Mouse (Mus musculus) megakaryocyte, adult 5-6 weeks (primary cell): ENCODE measurements at regions not wholly inside any gene's neighbourhood (a gene's known extent, or its start where the extent isn't known, plus 50 kb on each side); places are given as distances from the start of the nearest gene placed in this dataset.

Source experiments
- ATAC-seq: 2 replicates; pipeline ENCODE4 v1.8.0; 2016; ENCODE audit warnings: mild to moderate bottlenecking, inconsistent platforms; ENCODE audit not compliant: poor library complexity, severe bottlenecking

DNA sequence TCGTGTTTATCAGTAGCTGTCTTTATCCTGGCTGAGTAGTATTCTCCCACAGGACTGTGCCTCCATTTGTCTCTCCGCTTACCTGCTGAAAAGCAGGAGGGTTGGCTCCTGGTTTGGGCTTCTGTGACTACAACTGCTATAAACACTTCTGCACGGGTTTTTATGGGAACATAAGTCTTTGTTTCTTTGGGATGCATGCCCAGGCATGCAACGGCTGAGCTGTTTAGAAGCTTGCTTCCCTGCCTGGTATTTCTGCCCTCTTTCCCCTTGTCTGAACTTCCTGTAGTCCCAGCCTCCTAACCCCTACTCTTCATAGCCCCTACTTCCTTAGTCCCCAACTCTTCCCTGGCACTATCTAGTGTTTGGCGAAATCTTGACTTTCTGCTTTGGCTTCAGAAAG is 139.6 kb upstream of the Gm26897 start:
- ATAC-seq, result no peak

DNA sequence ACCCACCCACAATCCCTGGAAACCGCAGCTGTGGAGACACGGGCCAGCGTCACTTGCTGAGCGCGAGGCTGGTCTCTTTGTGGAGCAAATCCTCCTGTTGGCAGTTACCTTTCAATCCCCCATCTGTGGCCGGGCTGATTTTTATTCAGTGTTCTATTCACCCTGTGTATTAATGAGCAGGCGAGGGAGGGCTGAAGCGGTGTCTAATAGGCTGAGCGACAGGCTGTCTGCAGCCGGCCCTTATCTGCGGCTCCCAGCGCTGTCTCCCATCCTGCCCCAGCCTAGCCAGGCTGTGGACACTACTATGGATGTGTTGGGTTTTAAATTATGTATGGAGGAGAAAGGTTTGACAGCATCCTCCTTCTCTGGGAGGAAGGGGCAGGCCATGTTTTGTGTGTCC is 138.3 kb upstream of the Gm26897 start:
- no peak for ATAC-seq

DNA sequence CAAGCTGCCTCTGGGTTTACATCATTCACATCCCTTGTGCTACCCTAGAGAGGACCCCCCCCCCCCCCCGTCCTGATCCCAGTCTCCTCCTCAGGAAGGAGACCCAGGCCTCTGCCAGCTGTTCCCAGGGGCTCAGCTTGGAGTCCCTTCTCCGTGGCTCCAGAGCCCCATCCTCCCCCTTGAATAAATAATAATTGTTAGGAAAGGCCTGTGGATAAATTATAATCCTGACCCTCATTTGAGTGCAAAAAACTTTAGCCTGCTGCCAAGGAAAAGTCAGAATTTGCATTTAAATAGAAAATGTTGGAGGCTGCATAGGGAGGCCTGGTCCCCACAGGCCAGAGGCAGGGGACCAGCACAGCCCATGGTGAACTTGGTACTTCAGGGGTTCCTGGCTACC is 136.0 kb upstream of the Gm26897 start:
- ATAC-seq, result no peak

DNA sequence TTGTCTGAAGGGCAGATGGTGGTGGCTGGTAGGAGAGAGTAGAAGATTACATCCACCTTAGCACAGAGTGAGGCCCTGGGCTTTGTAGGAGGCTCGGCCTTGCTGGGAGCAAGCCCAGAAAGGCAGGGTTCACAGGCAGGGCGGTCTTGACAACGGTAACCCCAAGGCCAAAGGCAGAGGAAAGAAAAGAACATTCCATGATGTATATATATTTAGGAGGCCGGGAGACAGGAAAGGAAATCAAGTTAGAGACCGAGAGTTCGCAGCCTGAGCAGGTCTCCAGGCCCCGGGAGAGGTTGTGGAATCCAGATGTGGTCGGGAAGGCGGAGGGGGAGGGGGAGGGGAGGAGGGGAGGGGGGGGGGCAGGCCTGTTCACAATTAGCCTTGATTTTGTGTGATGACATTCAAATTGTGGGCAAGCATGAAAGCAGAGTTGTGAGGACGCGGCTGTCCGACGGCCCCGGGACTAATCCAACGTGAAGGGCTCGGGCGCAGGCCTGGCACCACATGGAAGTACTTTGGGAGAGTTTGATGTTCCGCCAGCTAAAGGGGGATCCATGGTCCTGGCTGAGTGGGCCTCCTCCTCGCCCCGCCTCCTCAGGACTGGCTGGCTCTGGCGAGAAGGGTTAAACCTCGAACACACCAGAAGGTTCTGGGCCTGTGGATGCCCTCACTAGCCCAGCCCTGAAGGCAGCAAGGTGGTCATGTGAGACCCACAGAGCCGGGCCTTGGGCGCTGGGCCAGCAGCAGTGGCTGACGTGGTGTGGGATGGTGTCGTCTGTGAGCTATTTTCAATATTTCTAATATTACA is 131.8 kb upstream of the Gm26897 start:
- no peak for ATAC-seq

DNA sequence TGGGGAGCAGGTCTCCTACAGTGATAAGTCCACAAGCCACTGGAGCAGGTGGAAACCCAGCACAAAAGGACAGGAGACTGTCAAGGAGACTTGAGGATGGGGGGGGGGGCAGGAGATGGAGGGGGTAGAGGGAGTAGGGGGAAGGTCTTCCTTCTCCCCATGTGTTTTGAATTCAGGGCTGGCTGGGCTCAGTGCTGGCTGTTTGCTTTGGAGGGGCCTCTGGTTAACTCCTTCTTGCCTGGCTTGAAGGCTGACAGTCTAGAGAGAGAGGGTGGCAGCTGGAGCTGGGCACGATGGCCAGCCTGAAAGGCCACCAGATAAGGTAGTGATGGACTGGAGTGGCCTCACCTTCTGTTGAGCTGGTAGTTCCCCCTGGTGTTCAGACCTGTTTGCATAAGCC is 120.0 kb upstream of the Gm26897 start:
- ATAC-seq, result no peak

DNA sequence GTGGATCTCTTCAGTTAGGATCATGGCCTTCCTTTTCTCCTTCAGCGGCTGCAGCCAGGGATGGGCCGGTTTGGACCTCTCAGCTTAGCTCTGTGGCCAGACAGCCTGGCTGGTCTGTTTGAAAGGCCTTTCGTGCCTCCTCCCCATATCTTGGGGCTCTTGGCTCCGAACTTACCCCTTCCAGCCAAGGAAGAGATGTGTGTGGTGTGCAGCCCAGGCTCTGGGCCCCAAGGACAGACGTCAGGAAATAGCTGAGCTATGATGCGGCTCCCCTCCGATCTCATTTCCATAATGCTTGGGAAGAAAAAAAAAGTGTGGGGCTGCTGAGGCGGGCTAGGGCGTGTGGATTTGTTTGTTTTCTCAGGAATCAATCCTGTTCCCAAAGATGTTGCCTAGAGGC is 113.8 kb upstream of the Gm26897 start:
- no peak for ATAC-seq

DNA sequence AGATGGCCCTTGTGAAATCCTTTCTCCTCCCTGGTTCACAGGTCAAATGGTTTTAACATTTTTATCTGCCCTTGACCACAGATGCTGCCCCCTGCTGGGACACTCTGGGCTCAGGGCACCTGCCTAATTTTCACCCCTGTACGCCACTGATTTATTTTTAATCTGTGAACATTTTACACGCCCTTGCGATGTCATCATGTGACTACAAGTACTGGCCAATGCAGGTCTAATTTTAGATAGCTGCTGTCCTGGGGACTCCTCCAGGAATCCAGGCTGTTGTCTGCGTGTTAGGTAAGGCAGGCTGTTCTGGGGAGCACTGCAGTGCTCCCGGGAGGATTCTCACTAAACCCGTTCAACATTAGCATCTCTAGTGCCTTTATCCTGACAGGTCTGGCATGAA is 113.1 kb upstream of the Gm26897 start:
- no peak for ATAC-seq

DNA sequence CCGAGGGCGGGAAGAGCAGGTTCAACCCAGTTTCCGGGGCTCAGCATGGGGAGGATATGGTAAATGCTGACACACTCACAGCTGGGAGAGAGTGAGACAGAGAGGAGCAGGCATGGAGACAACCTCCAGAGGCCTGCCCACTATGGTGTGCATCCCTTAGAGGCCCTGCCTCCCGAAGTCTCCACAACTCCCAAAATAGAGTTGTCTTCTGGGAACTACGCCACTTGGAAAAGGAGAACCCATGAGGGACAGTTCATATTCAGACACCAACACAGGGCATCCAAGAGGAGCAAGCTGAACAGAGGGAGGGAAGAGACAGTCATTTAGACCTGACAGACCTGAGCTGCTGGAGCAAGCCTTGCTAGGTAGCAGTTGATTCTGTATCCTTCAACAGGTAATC is 111.2 kb upstream of the Gm26897 start:
- ATAC-seq, result no peak

DNA sequence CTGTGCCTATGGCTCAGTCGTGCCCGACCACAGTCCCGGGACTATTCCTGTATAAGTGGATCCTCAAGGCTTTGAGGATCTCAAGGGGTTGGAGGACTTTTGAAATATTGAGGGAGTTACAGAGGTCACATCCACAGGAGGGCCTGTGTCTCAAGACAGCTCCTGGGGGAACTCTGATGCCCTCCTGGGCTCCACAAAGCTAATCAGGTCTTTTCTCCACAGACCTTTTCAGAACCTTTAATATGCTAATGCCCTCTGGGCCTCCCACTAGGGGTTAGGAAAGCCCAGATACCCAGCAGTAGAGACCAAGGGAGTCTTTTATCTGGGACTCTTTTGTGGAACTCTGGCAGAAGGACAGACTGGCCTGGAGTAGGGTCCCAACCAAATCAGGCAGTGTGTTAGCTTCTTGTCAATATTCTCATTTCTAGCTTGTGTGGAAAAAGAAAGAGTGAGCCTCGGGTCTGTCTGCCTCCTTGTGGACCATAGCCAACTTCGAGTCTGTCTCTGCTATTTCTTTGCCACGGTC is 107.4 kb upstream of the Gm26897 start:
- ATAC-seq, result no peak

DNA sequence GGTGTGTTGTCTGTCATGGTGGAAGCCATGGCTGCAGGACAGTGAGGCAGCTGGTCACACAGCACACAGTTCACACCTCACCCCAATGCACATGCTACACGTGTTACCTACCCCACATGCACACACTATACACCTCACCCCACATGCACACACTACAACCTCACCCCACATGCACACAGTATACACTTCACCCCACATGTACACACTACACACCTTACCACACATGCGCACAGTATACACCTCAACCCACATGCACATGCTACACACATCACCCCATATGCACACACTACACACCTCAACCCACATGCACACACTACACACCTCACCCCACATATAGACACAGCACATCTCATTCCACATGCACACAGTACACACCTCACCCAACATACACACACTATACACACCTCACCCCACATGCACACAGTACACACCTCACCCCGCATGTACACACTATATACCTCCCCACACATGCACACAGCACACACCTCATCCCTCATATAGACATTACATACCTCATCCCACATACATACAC is 103.3 kb upstream of the Gm26897 start:
- ATAC-seq, result no peak

DNA sequence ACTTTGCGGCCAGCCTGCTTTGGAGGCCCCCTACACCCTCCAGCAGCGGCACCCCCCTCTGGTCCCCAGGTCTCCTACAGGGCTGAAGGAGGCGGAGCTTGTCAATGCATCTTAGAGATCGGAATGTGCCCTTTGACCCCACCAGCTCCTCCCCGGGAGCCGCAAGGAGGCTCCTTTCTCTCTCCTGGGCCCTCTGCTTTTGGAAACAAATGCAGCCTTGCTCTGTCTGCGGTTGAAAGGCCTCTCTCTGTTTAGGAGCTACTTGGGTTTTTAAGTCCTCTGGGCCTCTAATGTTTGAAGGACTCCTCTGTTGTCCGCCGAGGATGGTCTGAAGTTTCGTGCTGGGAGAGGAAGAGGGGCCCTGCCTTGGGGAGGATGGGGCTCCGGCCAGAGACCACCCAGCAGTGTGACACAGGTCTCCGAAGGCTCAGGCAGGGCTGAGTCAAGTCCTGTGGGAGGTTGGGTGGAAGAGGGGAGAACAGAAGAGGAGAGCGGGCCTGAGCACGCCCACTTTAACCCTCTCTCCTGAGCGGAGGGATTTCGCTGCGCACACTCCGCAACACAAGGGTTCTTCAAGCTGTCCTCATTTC is 102.1 kb upstream of the Gm26897 start:
- no peak for ATAC-seq

DNA sequence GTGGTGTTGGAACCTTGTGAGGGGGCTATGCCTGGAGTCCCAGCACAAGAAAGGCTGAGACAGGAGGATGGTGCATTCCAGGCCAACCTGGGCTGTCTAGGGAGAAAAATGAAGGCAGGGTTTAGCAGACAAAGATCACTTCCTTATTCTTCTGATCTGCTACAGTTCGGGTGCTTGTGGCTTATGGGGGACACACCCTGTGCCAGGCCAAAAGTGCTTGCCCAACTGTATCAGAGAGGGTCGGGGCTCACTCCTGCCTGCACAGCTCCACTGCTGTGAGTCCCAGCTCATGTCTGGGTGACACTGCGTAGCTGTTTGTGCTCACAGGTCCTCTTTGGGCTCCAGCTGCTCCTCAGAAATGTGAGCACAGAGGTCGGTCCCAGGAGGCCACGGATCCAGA is 98.6 kb upstream of the Gm26897 start:
- ATAC-seq, result peak; percentile 80

DNA sequence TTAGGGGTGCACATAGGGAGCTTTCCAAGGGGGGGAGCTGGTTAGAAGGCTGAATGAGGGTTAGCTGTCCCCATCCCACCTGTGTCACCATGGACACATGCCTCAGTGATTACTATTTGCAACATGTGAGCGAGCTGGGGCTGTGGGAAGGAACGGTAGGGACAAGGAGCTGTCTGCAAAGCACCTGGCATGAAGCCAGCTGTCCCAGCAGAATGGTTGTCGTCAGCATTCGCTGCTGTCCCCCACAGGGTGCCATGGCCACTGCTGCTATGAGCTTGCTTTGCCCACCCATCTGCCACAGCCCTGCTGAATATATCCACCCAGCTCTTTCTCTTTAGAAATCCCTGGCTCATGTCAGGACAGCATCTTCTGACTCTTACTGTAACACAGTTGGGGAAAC is 96.8 kb upstream of the Gm26897 start:
- ATAC-seq, result no peak

DNA sequence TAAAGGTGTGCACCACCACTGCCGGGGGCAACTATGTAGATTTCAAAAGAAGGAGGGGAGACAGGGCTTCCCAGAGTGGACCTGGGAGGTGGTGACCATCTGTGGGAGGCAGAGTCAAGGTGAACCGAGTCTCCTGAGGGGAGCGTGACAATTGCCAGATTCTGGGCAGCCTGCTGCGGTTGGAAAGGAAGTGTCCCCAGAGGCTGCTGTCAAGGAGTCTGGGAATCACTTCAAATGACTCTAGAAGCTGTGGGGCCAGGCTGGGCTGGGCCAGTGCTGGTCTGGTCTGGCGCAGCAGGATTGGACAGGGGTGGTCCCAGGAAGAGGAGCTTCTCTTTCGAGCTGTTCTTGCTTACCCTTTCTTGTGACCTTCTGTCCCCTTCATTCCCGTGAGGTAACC is 95.4 kb upstream of the Gm26897 start:
- no peak for ATAC-seq

DNA sequence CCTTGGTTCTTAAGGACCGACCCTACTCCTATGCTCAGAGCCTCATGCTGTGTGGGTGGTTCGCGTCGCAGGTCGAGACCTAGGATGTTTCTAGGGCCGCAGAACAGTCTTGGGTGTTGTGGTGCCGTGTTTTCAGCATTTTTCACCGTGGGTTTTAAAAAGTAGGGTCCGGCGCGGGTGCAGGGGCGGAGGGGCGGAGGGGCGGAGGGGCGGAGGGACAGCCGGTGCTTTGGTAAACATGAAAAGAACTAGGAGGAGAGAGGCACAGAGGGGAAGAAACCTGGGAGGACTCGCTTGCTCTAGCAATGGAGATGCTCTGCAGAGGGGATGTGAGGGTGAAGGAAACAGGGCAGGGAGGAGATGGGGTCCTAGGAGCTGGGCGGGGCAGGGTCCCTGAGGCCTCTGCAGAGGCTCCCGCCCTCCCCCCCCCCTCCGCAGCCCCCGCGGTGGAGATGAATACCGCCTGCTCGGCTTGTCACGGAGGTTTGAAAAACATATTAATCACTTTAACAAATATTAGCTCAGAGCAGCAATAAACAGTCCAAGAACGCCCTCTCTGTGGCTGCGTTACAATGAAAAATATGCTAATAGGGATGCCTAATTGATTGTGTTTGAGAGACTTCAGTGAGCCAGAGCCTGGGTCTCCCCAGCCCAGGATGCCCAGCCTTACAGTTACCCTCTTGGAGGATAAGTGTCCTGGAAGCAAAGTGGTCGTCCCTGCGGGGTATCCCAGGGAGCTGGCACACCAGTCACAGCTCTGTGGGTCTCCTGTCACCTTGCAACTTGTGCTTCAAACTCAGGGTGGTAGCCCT is 94.0 kb upstream of the Gm26897 start:
- no peak for ATAC-seq

DNA sequence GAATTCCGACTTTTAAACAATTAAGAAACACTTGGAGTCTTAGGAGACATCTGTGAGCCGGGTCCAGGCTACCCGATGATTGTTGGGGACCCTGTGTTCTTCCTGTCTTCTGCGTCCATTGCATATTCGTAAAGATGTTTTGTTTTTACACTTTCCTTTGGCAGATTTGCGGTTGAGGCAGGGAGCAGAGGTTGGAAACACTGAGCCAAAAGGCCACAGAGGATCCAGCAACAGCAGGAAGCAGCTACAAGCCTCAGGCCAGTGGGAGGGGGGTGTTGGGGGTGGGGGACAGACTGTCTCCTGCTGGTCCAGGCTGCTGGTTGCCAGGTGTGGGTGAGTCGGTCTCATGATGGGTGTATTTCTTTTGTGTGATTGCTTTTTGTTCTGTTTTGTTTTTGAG is 92.7 kb upstream of the Gm26897 start:
- ATAC-seq, result no peak

DNA sequence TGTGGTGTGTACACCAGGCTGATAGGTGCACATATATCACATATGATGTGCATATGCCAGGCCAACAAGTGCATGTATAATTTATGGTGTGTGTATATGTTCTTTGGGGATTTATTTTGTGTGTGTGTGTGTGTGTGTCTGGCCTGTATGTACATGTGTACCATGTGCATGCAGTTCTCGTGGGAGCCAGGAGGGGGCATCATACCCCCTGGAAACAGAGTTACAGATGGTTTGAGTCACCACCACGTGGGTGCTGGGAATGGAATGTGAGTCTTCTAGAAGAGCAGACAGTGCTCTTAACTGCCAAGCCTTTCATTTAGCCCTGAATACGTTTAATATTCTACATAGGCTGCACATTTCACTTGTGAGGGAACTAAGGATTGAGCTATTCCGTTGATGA is 92.0 kb upstream of the Gm26897 start:
- no peak for ATAC-seq

DNA sequence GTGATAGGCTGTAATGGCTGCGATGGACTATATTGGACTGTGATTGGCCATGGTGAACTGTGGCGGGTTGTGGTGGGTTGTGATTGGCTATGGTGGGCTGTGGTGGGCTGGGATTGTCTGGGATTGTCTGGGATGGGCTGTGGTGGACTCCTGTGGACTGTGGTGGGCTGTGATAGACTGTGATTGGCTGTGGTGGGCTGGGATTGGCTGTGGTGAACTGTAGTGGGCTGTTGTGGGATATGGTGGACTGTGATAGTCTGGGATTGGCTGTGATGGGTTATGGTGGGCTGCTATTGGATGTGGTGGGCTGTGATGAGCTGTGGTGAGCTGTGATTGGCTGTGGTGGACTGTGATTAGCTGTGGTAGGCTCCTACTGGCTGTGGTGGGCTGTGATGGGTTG is 89.6 kb upstream of the Gm26897 start:
- ATAC-seq, result no peak

DNA sequence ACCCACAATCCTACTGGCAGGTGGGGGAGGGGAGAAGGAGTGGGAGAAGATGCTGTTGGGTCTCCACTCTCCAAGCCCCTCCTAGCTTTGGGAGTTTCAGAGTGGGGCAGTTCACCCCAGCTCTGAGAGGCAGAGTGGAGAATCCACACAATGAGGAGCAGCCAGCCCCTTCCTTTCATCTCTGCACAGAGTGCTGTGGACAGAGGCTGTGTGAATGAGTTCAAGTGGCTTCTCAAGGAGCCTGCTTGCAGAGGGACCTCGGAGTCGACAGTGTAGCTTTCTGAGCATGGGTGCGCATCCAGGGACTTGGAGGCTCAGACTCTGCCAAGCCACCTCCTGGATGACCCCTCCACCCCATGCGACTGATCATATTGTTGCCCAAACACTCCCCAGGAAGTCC is 88.9 kb upstream of the Gm26897 start:
- ATAC-seq, result no peak

DNA sequence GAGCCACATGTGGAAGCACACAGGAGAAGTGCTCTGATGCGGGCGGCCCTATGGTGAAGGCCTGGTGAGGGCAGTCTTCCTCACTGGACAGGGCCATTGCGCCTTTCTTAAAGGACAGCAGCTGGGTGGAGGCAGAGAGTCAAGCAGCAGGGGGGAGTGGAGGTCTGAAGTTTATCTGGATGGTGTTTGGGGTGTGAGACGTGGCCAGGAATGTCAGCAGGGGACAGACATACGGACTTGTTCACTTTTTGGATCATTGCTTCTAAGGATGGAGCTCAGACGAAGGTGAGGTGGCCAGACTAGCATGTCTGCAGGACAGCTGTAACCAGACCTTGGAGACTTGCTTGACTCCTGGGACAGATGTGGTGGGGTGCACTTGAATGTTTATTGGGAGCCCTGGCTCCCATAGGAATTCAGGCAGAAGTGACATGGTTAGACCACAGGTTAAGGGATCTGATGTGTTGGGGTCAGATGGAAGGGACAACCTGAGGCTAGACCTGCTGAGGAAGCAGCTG is 86.0 kb upstream of the Gm26897 start:
- no peak for ATAC-seq

DNA sequence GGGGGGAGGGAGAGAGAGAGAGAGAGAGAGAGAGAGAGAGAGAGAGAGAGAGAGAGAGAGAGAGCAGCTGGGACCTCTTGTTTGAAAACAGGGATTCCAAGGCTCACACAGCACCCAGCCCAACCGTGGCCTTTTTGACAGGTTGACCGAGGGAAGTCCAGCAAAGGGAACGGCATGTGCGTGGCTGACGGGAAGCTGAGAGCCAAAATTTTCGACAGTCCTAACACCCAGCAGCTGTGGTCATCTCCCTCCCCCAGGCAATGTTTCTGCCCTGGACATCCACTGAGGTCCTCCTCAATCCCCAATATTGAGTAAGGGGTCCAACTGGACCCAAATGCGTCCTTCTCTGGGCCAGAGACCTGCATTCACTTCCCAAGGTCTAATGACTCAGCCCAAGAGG is 85.2 kb upstream of the Gm26897 start:
- ATAC-seq, result no peak
